Mouse (Mus musculus): ENCODE results near the gene Ucp2.

- TF ChIP-seq CTCF (conservative IDR thresholded peaks at IDR 0.05; ENCODE audit: insufficient read depth, insufficient read length, low read depth, low read length) (no peak), POLR2A (IDR thresholded peaks at IDR 0.05; ENCODE audit: low read depth, low read length) (no peak)
These were observed 1.3 kb downstream of the Ucp2 start for GRCm38 (mm10) chr7:100494415-100494831.
